Mouse (Mus musculus): ENCODE measurements around the gene Zfp119a. TPM values are rescaled to one million over a fixed set of nuclear protein-coding genes. Genes with fewer than 3 reads are reported as not detected.
"Not testable (repeated sequence)": the region's sequence is repeated elsewhere in the genome, so short reads cannot be mapped to it uniquely, and the experiment has no call there.

Gene Zfp119a
- polyA plus RNA-seq (2015; fragmentation: Nextera tagmentation; extraction: Ambion mirVana), result 9.1 and 10.7 TPM in 2 replicates

- H3K36me3 ChIP-seq (ENCODE audit: control insufficient read depth, insufficient read depth, low read length); H3K4me1 ChIP-seq (replicated peaks; ENCODE audit: control insufficient read depth, insufficient read depth, low read length); H3K9me3 ChIP-seq (ENCODE audit: control insufficient read depth, low read length); H3K27me3 ChIP-seq (ENCODE audit: control insufficient read depth, insufficient read depth, low read depth, low read length): not testable (repeated sequence)
- peak within 1 kb of the TSS; percentile 69 for H3K27ac ChIP-seq (ENCODE audit: low read length)
- H3K9ac ChIP-seq (ENCODE audit: low read length), result peak within 1 kb of the TSS; percentile 70
- H3K4me2 ChIP-seq (ENCODE audit: low read depth, low read length), result peak within 1 kb of the TSS; percentile 68
- peak; percentile 99 for ATAC-seq (ENCODE audit: low read depth)
- under 1% methylated on average over 32 of the region's 53 CpGs for WGBS
- peak within 1 kb of the TSS; percentile 59 for H3K4me3 ChIP-seq (ENCODE audit: low read length)
These were observed at the start of gene Zfp119a for GRCm38 (mm10) chr17:55878636-55879369. TSS of gene Zfp119a (minus strand) at chr17:55878930.

GRCm38 (mm10) chr17:55906669-55907068 lies 27.9 kb upstream of the Zfp119a start:
- H3K36me3 ChIP-seq (ENCODE audit: control insufficient read depth, insufficient read depth, low read length), result no peaks in the 10 kb centered on the region
- no peaks in the 10 kb centered on the region for H3K4me1 ChIP-seq (replicated peaks; ENCODE audit: control insufficient read depth, insufficient read depth, low read length)
- no peak overlapping the region for H3K9ac ChIP-seq (ENCODE audit: low read length)
- H3K9me3 ChIP-seq (ENCODE audit: control insufficient read depth, low read length), result no peaks in the 10 kb centered on the region
- H3K27ac ChIP-seq (ENCODE audit: low read length), result no peak overlapping the region
- no peaks in the 10 kb centered on the region for H3K27me3 ChIP-seq (ENCODE audit: control insufficient read depth, insufficient read depth, low read depth, low read length)
- no peak overlapping the region for H3K4me2 ChIP-seq (ENCODE audit: low read depth, low read length)
- no peak for ATAC-seq (ENCODE audit: low read depth)
- no peak overlapping the region for H3K4me3 ChIP-seq (ENCODE audit: low read length)

DNA sequence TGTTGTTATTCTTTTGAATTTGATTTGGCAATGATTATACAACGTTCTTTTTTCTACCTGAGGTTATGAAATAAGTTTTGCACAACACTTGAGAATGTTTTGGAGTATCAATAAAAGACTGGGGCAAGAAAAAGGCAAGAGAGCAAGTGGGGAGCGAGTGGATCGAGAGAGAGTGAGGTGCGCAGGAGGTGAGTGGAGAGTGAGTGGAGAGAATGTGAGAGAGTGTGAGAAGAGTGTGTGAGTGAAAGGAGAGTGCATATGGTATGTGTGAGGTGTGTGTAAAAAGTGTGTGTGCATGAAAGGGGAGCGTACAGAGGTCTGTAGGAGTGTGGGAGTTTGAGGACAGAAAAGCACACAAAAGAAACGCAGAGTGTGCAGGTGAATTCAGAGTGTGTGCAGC lies 25.4 kb upstream of the Zfp119a start:
- Histone ChIP-seq H3K36me3 (ENCODE audit: control insufficient read depth, insufficient read depth, low read length) (no peaks in the 10 kb centered on the region), H3K4me2 (ENCODE audit: low read depth, low read length) (no peak overlapping the region), H3K9me3 (ENCODE audit: control insufficient read depth, low read length) (no peaks in the 10 kb centered on the region), H3K4me3 (ENCODE audit: low read length) (no peak overlapping the region), H3K9ac (ENCODE audit: low read length) (no peak overlapping the region), H3K27me3 (ENCODE audit: control insufficient read depth, insufficient read depth, low read depth, low read length) (no peaks in the 10 kb centered on the region), H3K27ac (ENCODE audit: low read length) (no peak overlapping the region), H3K4me1 (replicated peaks; ENCODE audit: control insufficient read depth, insufficient read depth, low read length) (no peaks in the 10 kb centered on the region)
- WGBS, result 61% methylated on average over 6 of the region's 6 CpGs
- no peak for ATAC-seq (ENCODE audit: low read depth)

- Histone ChIP-seq H3K4me2 (ENCODE audit: low read depth, low read length) (no peak overlapping the region), H3K36me3 (ENCODE audit: control insufficient read depth, insufficient read depth, low read length) (no peaks in the 10 kb centered on the region), H3K27ac (ENCODE audit: low read length) (no peak overlapping the region), H3K9ac (ENCODE audit: low read length) (no peak overlapping the region), H3K9me3 (ENCODE audit: control insufficient read depth, low read length) (no peaks in the 10 kb centered on the region), H3K4me1 (replicated peaks; ENCODE audit: control insufficient read depth, insufficient read depth, low read length) (no peaks in the 10 kb centered on the region), H3K4me3 (ENCODE audit: low read length) (no peak overlapping the region), H3K27me3 (ENCODE audit: control insufficient read depth, insufficient read depth, low read depth, low read length) (no peaks in the 10 kb centered on the region)
- 70% methylated on average over 1 of the region's 1 CpGs for WGBS
- no peak for ATAC-seq (ENCODE audit: low read depth)
These were observed 25.0 kb upstream of the Zfp119a start for GRCm38 (mm10) chr17:55903687-55904086.

GRCm38 (mm10) chr17:55903087-55903486 lies 24.4 kb upstream of the Zfp119a start:
- no peak for ATAC-seq (ENCODE audit: low read depth)
- Histone ChIP-seq H3K4me1 (replicated peaks; ENCODE audit: control insufficient read depth, insufficient read depth, low read length) (no peaks in the 10 kb centered on the region), H3K27me3 (ENCODE audit: control insufficient read depth, insufficient read depth, low read depth, low read length) (no peaks in the 10 kb centered on the region), H3K27ac (ENCODE audit: low read length) (no peak overlapping the region), H3K9me3 (ENCODE audit: control insufficient read depth, low read length) (no peaks in the 10 kb centered on the region; the same call in 1 of the 2 replicates), H3K9ac (ENCODE audit: low read length) (no peak overlapping the region), H3K36me3 (ENCODE audit: control insufficient read depth, insufficient read depth, low read length) (peaks cover 5% of the 10 kb centered on the region; the same call in 1 of the 2 replicates), H3K4me3 (ENCODE audit: low read length) (no peak overlapping the region), H3K4me2 (ENCODE audit: low read depth, low read length) (no peak overlapping the region)
- 59% methylated on average over 2 of the region's 2 CpGs for WGBS

DNA sequence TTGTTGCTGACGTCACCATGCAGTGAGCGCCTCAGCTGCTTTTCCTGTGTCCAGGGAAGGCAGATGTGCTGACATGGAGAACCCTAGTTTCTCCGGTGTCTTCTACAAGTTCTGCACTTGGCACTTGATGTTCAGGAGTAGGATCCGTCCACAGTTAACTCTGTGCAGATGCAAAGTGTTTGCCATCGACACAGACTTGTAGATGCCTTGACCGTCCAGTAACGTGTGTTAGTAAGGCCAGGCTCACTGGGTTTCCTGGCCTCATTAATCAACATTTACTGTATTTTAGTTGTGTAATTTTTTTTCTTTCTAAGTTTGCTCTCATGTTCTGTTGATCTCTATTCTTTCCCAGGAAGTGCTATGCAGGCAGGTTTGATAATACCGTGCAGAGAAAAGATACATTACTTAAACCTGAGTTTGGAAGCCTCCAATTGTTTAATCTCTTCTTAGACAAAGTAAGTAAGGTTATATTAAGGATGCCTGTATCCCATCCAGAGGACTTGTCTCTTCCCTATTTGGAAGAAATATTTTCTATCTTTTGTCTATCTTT lies 13.8 kb upstream of the Zfp119a start:
- ATAC-seq (ENCODE audit: low read depth), result not testable (repeated sequence)

GRCm38 (mm10) chr17:55884912-55885311 lies 6.2 kb upstream of the Zfp119a start:
- H3K4me1 ChIP-seq (replicated peaks; ENCODE audit: control insufficient read depth, insufficient read depth, low read length), result no peaks in the 10 kb centered on the region
- no peaks in the 10 kb centered on the region for H3K27me3 ChIP-seq (ENCODE audit: control insufficient read depth, insufficient read depth, low read depth, low read length)
- H3K4me2 ChIP-seq (ENCODE audit: low read depth, low read length), result no peak overlapping the region
- H3K36me3 ChIP-seq (ENCODE audit: control insufficient read depth, insufficient read depth, low read length), result no peaks in the 10 kb centered on the region
- no peaks in the 10 kb centered on the region for H3K9me3 ChIP-seq (ENCODE audit: control insufficient read depth, low read length)
- H3K27ac ChIP-seq (ENCODE audit: low read length), result no peak overlapping the region
- H3K9ac ChIP-seq (ENCODE audit: low read length), result no peak overlapping the region
- H3K4me3 ChIP-seq (ENCODE audit: low read length), result no peak overlapping the region
- WGBS, result 50% methylated on average over 2 of the region's 2 CpGs
- no peak for ATAC-seq (ENCODE audit: low read depth)

More for the DNA sequence above, 13.8 kb upstream of the Zfp119a start:
- H3K36me3 ChIP-seq (ENCODE audit: control insufficient read depth, insufficient read depth, low read length); H3K4me1 ChIP-seq (replicated peaks; ENCODE audit: control insufficient read depth, insufficient read depth, low read length); H3K9me3 ChIP-seq (ENCODE audit: control insufficient read depth, low read length); H3K27me3 ChIP-seq (ENCODE audit: control insufficient read depth, insufficient read depth, low read depth, low read length); H3K27ac ChIP-seq (ENCODE audit: low read length): not testable (repeated sequence)
- Histone ChIP-seq H3K4me2 (ENCODE audit: low read depth, low read length) (peak overlapping the region; percentile 51), H3K9ac (ENCODE audit: low read length) (peak overlapping the region; percentile 27; the same call in 1 of the 2 replicates), H3K4me3 (ENCODE audit: low read length) (peak overlapping the region; percentile 56)
- 8% methylated on average over 6 of the region's 8 CpGs for WGBS

DNA sequence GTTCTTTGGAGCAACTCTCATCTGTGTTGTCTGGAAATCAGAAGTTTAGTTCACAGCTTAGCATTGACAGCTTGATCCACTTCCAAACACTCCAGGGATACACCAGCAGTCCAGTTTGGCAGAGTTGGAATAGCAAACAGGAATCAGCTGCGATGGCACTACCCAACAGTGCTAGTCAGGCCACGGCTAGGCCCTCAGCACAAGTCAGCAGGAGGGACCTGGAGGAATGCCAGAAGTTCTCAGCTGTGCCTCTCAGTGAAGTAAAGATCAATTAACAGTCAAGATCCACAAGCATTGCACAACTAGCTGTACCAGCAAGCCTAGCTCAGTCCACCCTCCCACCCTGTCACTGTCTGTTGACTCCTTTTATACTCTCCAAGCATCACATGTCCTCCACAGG lies 4.9 kb upstream of the Zfp119a start:
- ATAC-seq (ENCODE audit: low read depth), result no peak
- Histone ChIP-seq H3K4me2 (ENCODE audit: low read depth, low read length) (no peak overlapping the region), H3K4me3 (ENCODE audit: low read length) (no peak overlapping the region), H3K36me3 (ENCODE audit: control insufficient read depth, insufficient read depth, low read length) (no peaks in the 10 kb centered on the region), H3K27me3 (ENCODE audit: control insufficient read depth, insufficient read depth, low read depth, low read length) (no peaks in the 10 kb centered on the region), H3K27ac (ENCODE audit: low read length) (no peak overlapping the region), H3K4me1 (replicated peaks; ENCODE audit: control insufficient read depth, insufficient read depth, low read length) (no peaks in the 10 kb centered on the region), H3K9ac (ENCODE audit: low read length) (no peak overlapping the region), H3K9me3 (ENCODE audit: control insufficient read depth, low read length) (no peaks in the 10 kb centered on the region)
- WGBS, result 43% methylated on average over 2 of the region's 2 CpGs

GRCm38 (mm10) chr17:55878282-55878635 lies 471 bp downstream of the Zfp119a start:
- not testable (repeated sequence) for H3K9me3 ChIP-seq (ENCODE audit: control insufficient read depth, low read length); H3K36me3 ChIP-seq (ENCODE audit: control insufficient read depth, insufficient read depth, low read length); H3K27me3 ChIP-seq (ENCODE audit: control insufficient read depth, insufficient read depth, low read depth, low read length); H3K4me1 ChIP-seq (replicated peaks; ENCODE audit: control insufficient read depth, insufficient read depth, low read length); ATAC-seq (ENCODE audit: low read depth)
- 0% methylated on average over 6 of the region's 8 CpGs for WGBS
- Histone ChIP-seq H3K9ac (ENCODE audit: low read length) (peak overlapping the region; percentile 61), H3K4me3 (ENCODE audit: low read length) (peak overlapping the region; percentile 59), H3K27ac (ENCODE audit: low read length) (peak overlapping the region; percentile 41; the same call in 1 of the 2 replicates), H3K4me2 (ENCODE audit: low read depth, low read length) (peak overlapping the region; percentile 58)

Measured in lung, embryonic 16.5 days (tissue).